Mouse (Mus musculus) stomach, embryonic 14.5 days (tissue): Measurements from ENCODE around the gene Hnrnpu. TPM values are rescaled to one million over a fixed set of nuclear protein-coding genes. Genes with fewer than 3 reads are reported as not detected.

Experiments
- ATAC-seq: fragments of 200-750 bp; cut with Nextera tagmentation; 2 replicates; pipeline ENCODE4 v1.8.0; 2017; ENCODE audit warnings: low read depth, moderate TSS enrichment; ENCODE audit not compliant: insufficient number of reproducible peaks, insufficient read depth, low FRiP score
- H3K27ac ChIP-seq: fragments of 300-500 bp; sonication (generic); 2 replicates; pipeline ENCODE4 v1.5.1; 2014; ENCODE audit warnings: mild to moderate bottlenecking, low read length, moderate library complexity, mixed read lengths
- H3K27me3 ChIP-seq: fragments of 300-500 bp; sonication (generic); 2 replicates; pipeline ENCODE4 v1.6.1; 2014; ENCODE audit warnings: low read length, control low read depth, mixed read lengths; ENCODE audit not compliant: control insufficient read depth, insufficient read depth
- H3K36me3 ChIP-seq: fragments of 300-500 bp; sonication (generic); 2 replicates; pipeline ENCODE4 v1.6.1; 2014; ENCODE audit warnings: mild to moderate bottlenecking, control low read depth, low read length, moderate library complexity, mixed read lengths; ENCODE audit not compliant: control insufficient read depth, insufficient read depth
- H3K4me1 ChIP-seq: fragments of 300-500 bp; sonication (generic); 2 replicates; pipeline ENCODE4 v1.6.1; 2014; ENCODE audit warnings: low read length, control low read depth, mixed read lengths; ENCODE audit not compliant: control insufficient read depth, insufficient read depth
- H3K4me2 ChIP-seq: fragments of 300-500 bp; sonication (generic); replicated peaks from 2 replicates; pipeline ENCODE4 v1.6.1; 2014; ENCODE audit warnings: low read depth, low read length, control low read depth
- H3K4me3 ChIP-seq: fragments of 300-500 bp; sonication (generic); 2 replicates; pipeline ENCODE4 v1.5.1; 2014; ENCODE audit warnings: low read depth, low read length, control low read depth
- H3K9ac ChIP-seq: fragments of 300-500 bp; sonication (generic); replicated peaks from 2 replicates; pipeline ENCODE4 v1.6.1; 2014; ENCODE audit warnings: low read depth, mild to moderate bottlenecking, control low read depth, low read length, moderate library complexity, mixed read lengths
- H3K9me3 ChIP-seq: fragments of 300-500 bp; sonication (generic); 2 replicates; pipeline ENCODE4 v1.6.1; 2016; ENCODE audit warnings: low read depth, low read length, control low read depth; ENCODE audit not compliant: control insufficient read depth
- WGBS: fragments of 180-500 bp; shearing (Covaris S2); extraction: QIAGEN DNeasy Blood & Tissue Kit; methylation state at CpG from one replicate; pipeline ENCODE4 v1.1.7; 2014; 5-methylcytosine and 5-hydroxymethylcytosine counted together
- polyA plus RNA-seq: library from polyadenylated mRNA; unstranded; fragments of >200 nt; fragmentation: Nextera tagmentation; extraction: Ambion mirVana; gene quantifications from 2 replicates; pipeline ENCODE4 v1.2.1, GENCODE M21; 2014

Gene Hnrnpu
- 364 and 458 TPM in 2 replicates for polyA plus RNA-seq

DNA sequence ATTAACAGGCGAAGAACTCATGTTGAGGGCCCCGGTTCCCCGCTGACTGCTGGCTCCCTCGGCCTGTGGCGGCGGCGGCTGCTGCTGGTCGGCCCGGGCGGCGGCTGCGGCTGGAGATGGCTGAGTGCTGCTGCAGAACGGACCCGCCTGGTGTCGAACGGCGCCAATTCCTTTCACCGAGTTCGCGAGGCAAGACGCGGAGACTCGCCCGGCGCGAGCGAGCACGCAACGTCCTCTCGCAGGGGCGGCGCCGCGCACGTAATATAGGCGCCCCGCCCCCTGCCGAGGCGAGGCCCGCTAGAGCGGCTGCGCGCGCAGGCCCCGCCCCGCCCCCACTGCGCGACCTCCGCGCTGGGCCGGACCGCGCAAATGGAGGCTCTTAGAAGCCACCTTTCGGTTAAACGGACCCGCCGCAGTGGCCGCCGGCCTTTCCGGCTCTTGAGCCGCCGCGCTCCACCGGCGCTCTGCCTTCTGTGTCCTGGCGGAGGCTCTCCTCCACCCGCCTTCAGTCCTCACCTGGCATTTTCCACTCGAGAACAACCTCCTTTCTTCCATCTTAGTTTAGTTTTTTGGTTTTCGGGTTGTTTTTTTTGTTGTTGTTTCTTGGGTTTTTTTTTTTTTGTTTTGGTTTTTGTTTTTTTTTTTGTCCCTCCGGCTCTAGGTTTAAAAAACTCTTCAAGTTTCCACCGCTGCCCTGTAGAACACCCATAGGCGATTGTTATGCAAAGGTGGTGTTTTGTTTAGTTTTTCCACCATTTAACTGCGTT lies at the start of gene Hnrnpu:
TSS of gene Hnrnpu (minus strand) at position 247 of the 767 bp plus-strand sequence.
- Histone ChIP-seq H3K4me1 (peaks cover 6% of the 10 kb centered on the region; the same call in 1 of the 2 replicates), H3K4me3 (peak within 1 kb of the TSS; percentile 99), H3K4me2 (peak within 1 kb of the TSS; percentile 56), H3K9ac (peak within 1 kb of the TSS; percentile 100), H3K27me3 (no peaks in the 10 kb centered on the region), H3K27ac (peak within 1 kb of the TSS; percentile 100), H3K9me3 (no peaks in the 10 kb centered on the region), H3K36me3 (peaks cover 21% of the 10 kb centered on the region)
- peak; percentile 87 for ATAC-seq
- under 1% methylated on average over 73 of the region's 73 CpGs for WGBS

GRCm38 (mm10) chr1:178382165-178382564 lies 44.6 kb upstream of the Hnrnpu start:
- H3K27ac ChIP-seq, result no peak overlapping the region
- ATAC-seq, result no peak

DNA sequence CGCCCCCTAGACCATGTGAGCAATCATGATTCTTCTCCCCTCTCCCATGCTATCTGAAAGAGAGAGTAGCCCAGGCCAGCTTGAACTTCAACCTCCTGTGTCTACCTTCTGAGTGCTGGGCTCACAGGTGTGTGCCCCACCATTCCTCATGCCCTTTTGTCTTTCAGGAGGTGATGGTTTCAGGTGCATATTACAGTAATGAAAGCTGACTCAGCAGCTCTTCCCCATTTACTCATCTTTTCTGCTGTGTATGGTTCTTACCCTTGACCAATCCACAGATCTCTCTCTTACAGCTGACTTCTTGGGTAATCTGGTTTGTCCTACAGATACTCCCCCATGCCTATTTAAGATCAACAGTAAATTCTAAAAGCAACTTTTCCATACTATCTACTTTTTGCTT lies 41.6 kb upstream of the Hnrnpu start:
- WGBS, result 89% methylated on average over 1 of the region's 1 CpGs
- Histone ChIP-seq H3K4me1 (no peaks in the 10 kb centered on the region), H3K9ac (no peak overlapping the region), H3K9me3 (no peaks in the 10 kb centered on the region), H3K4me3 (no peak overlapping the region), H3K4me2 (no peak overlapping the region), H3K27ac (no peak overlapping the region), H3K36me3 (no peaks in the 10 kb centered on the region), H3K27me3 (no peaks in the 10 kb centered on the region)
- no peak for ATAC-seq

More at GRCm38 (mm10) chr1:178382165-178382564, 44.6 kb upstream of the Hnrnpu start:
- no peak overlapping the region for H3K4me2 ChIP-seq
- H3K4me1 ChIP-seq, result no peaks in the 10 kb centered on the region
- no peaks in the 10 kb centered on the region for H3K9me3 ChIP-seq
- no peaks in the 10 kb centered on the region for H3K36me3 ChIP-seq
- H3K27me3 ChIP-seq, result no peaks in the 10 kb centered on the region
- H3K4me3 ChIP-seq, result no peak overlapping the region
- H3K9ac ChIP-seq, result no peak overlapping the region

DNA sequence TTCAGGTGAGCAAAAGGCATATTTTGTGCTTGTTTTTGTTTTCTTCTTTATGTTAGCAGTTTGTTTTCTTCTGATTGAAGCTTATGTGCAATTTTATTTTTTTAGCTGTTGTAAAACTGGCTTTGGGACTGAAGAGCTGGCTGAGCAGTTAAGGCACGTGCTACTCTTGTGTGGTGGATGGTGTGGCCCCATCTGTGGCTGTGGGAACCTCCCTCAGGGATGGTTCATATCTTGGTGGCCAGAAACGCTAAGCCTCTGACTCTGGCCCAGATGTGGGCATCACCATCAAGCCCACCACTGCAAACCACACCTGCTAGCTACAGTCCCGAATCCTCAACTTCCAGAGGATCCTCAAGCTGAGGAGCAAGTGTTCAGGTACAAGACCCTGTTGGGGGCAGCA lies 40.5 kb upstream of the Hnrnpu start:
- WGBS, result 82% methylated on average over 3 of the region's 3 CpGs
- no peak overlapping the region for H3K4me3 ChIP-seq
- H3K9me3 ChIP-seq, result no peaks in the 10 kb centered on the region
- H3K4me1 ChIP-seq, result no peaks in the 10 kb centered on the region
- H3K4me2 ChIP-seq, result no peak overlapping the region
- H3K36me3 ChIP-seq, result no peaks in the 10 kb centered on the region
- no peak overlapping the region for H3K27ac ChIP-seq
- H3K9ac ChIP-seq, result no peak overlapping the region
- ATAC-seq, result no peak
- no peaks in the 10 kb centered on the region for H3K27me3 ChIP-seq

GRCm38 (mm10) chr1:178376907-178377306 lies 39.3 kb upstream of the Hnrnpu start:
- WGBS, result 67% methylated on average over 2 of the region's 2 CpGs
- no peak overlapping the region for H3K9ac ChIP-seq
- no peak overlapping the region for H3K4me2 ChIP-seq
- H3K36me3 ChIP-seq, result no peaks in the 10 kb centered on the region
- no peaks in the 10 kb centered on the region for H3K9me3 ChIP-seq
- ATAC-seq, result no peak
- H3K4me1 ChIP-seq, result no peaks in the 10 kb centered on the region
- H3K27ac ChIP-seq, result no peak overlapping the region
- no peak overlapping the region for H3K4me3 ChIP-seq
- H3K27me3 ChIP-seq, result no peaks in the 10 kb centered on the region

DNA sequence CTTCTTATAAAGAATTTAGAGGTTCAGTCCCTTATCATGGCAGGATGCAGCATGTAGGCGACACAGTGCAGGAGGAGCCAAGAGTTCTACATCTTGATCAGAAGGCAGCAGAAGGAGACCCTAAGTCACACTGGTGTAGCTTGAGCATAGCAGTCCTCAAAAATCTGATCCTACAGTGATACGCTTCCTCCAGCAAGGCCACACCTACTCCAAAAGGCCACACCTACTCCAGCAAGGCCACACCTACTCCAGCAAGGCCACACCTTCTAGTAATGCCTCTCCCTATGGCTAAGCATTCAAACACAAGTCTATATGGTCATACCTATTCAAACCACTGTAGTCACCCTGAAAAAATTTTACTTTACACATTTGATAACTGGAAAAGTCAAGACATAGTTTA lies 38.5 kb upstream of the Hnrnpu start:
- Histone ChIP-seq H3K4me2 (no peak overlapping the region), H3K9ac (no peak overlapping the region), H3K27me3 (no peaks in the 10 kb centered on the region), H3K36me3 (no peaks in the 10 kb centered on the region), H3K27ac (no peak overlapping the region), H3K9me3 (no peaks in the 10 kb centered on the region), H3K4me3 (no peak overlapping the region), H3K4me1 (no peaks in the 10 kb centered on the region)
- 76% methylated on average over 2 of the region's 2 CpGs for WGBS
- ATAC-seq, result no peak

DNA sequence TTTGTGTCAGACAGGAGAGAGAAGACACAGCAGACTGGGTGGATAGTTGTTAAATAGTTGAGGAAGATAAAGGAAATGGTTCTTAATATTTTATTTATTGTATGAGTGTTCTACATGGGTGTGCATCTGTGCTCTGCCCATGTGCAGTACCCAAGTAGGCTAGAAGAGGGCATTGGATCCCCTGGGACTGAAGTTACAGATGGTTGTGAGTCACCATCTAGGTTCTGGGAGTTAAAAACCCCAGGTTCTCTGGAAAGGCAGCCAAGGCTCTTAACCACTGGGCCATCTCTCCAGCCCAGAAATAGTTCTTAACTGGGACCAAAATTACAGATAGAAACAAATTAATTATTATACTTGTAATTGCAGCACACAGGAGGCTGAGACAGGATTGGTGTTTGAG lies 37.8 kb upstream of the Hnrnpu start:
- Histone ChIP-seq H3K36me3 (no peaks in the 10 kb centered on the region), H3K4me3 (no peak overlapping the region), H3K27me3 (no peaks in the 10 kb centered on the region), H3K4me1 (no peaks in the 10 kb centered on the region), H3K27ac (no peak overlapping the region), H3K9ac (no peak overlapping the region), H3K4me2 (no peak overlapping the region), H3K9me3 (no peaks in the 10 kb centered on the region)
- no peak for ATAC-seq

DNA sequence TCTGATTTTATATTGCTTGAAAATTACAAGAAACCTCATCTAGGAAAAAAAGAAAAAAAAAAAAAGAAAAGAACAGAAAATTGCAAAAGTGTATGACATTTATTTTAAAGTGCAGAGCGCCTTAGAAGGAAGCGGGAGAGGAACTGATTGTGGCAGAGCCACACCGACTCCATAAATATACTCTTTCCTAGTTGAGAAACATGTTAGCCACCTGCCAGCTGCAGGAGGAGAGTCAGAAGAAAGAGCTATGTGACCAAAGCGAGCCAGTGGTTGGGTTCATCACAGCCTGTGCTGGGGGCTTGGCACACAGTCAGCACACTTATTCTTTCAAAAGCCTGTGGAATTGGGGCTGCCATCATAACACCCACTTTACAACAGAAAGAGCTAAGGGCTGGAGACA lies 35.1 kb upstream of the Hnrnpu start:
- H3K4me1 ChIP-seq, result no peaks in the 10 kb centered on the region
- no peaks in the 10 kb centered on the region for H3K9me3 ChIP-seq
- ATAC-seq, result no peak
- no peak overlapping the region for H3K9ac ChIP-seq
- 89% methylated on average over 4 of the region's 4 CpGs for WGBS
- H3K36me3 ChIP-seq, result no peaks in the 10 kb centered on the region
- H3K27me3 ChIP-seq, result no peaks in the 10 kb centered on the region
- no peak overlapping the region for H3K4me2 ChIP-seq
- H3K27ac ChIP-seq, result no peak overlapping the region
- H3K4me3 ChIP-seq, result no peak overlapping the region

DNA sequence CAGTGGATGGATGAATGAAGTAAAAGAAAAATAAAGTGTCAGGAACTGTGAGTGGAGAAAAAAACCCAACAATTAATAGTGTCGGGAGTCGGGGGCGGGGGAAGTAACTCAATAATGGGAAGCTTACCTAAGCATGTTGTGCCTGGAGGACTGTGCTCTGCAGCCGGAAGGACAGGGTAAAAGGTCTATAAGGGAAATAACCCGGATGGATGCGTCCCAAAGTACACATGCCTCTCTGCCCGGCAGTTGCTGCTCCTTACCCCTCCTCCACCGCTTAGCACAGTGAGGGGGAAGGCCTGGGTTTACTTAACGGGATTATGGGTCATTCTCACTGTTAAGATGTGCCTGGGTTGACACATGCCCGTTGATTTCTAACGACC lies 31.7 kb upstream of the Hnrnpu start:
- H3K36me3 ChIP-seq, result no peaks in the 10 kb centered on the region
- H3K27me3 ChIP-seq, result no peaks in the 10 kb centered on the region
- peak; percentile 74; the same call in 1 of the 2 replicates for ATAC-seq
- no peaks in the 10 kb centered on the region for H3K9me3 ChIP-seq
- H3K4me1 ChIP-seq, result no peaks in the 10 kb centered on the region
- WGBS, result under 1% methylated on average over 11 of the region's 11 CpGs
- peak overlapping the region; percentile 42 for H3K4me3 ChIP-seq
- H3K27ac ChIP-seq, result peak overlapping the region; percentile 63; the same call in 1 of the 2 replicates
- H3K4me2 ChIP-seq, result peak overlapping the region; percentile 70
- H3K9ac ChIP-seq, result 0 out of 2 replicates have a peak overlapping the region, but pooled peaks have one; percentile 11
